Mouse (Mus musculus) large intestine, adult 2 months (tissue): ENCODE results near the gene Fgfr2. TPM values are rescaled to one million over a fixed set of nuclear protein-coding genes. Genes with fewer than 3 reads are reported as not detected.

Source experiments
- DNase-seq: peaks from one replicate; pipeline ENCODE4 v3.0.0-alpha.2; 2012; ENCODE audit warnings: low read depth, low spot score
- WGBS: fragments of 180-500 bp; shearing (Covaris S2); methylation state at CpG from one replicate; pipeline ENCODE4 v1.1.7; 2018; 5-methylcytosine and 5-hydroxymethylcytosine counted together
- polyA plus RNA-seq: library from polyadenylated mRNA; depleted of rRNA; stranded (reverse); fragments of >200 nt; gene quantifications from 2 replicates; pipeline ENCODE4 v1.2.3, GENCODE M21; 2012

Fgfr2 gene
- polyA plus RNA-seq, 1 experiment = 35.0 TPM

DNA sequence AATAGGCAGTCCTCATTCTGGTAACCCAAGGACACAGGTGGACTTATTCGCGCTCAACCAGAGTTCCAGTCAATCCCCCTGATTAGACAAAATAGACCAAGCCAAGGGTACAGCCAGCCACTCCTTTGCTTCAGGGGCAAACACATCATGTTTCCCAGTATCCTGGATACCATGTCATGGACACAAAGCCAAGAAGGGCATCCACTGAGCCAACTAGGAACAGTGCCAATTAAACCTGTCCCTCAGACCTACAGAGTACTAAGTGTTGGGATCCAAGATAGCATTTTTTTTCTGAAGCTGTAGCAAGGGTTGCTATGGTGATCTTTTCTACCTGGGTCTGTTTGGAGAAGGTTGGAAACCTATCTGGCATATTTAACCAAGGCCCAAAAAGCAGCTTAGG lies 929.5 kb downstream of the Fgfr2 start:
- no peak for DNase-seq
- 95% methylated on average over 2 of the region's 2 CpGs for WGBS

DNA sequence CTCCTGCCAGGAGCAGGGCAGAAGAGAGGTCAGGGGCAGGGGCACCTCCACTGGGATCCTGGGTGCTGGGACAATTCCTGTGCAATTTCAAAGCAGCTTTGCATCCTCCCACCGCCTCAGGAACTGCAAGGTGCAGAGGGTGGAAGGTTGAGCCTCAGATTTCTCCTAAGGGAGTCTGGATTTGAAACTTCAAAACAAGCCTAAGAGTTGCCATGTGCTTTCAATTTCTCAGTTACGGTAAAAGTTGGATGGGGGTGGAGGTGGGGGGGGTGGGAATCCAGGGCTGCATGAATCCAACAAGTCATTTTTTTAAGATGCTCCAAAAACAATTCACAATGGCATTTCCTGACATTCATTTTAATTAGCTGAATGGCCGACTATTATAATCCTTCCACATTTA lies 935.7 kb downstream of the Fgfr2 start:
- 66% methylated on average over 3 of the region's 3 CpGs for WGBS
- DNase-seq = no peak

DNA sequence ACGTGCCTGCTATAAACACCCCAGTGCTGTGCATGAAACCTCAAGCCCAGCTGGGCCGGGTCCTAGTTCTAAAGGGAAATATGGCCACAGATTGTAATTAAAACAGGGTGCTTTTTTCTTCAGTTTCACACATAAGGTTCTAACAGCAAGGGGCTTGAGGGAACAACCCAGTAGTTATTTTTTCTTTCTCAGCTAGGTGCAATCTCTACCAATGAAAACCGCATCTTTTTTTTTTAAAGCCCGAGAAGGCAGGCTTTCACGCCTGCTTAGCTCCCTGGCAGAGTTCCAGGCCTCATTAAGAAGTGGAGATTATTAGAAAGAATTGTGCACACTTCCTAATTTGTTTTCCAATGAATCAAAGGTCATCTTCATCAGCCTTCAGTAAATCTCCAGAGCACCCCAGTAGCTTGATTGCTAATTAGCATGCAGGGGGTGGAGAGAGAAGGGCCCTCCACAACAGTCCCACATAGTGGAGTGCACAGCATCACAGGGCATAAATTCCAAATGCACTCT lies 939.2 kb downstream of the Fgfr2 start:
- no peak for DNase-seq

DNA sequence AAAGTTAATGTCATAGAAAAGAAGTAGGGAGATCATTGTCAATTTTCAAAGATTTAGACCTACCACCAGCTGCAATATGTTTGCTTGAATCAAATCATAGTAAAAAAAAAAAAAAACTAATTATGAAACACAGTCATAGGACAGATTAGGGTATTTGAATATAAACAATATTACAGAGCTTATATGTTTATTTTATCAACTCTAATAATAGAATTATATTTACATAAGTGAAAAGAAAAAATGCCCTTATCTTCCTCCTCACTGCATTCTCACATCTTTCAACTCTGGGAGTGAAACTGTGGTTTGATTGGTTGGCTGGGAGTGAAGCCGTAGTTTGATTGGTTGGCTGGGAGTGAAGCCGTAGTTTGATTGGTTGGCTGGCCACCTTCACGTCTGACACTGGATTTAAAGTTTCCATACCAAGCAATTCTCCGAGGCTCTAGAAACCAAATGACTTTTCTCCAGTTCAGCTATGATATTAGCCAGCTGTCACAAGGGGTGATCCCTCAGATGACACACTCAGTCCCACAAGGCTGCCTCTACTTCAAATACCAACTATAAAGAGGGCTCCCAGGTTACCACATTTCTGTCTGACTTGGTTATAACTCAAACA lies 941.5 kb downstream of the Fgfr2 start:
- no peak for DNase-seq
- 84% methylated on average over 4 of the region's 4 CpGs for WGBS

More for the DNA sequence above, 939.2 kb downstream of the Fgfr2 start:
- 58% methylated on average over 5 of the region's 5 CpGs for WGBS

DNA sequence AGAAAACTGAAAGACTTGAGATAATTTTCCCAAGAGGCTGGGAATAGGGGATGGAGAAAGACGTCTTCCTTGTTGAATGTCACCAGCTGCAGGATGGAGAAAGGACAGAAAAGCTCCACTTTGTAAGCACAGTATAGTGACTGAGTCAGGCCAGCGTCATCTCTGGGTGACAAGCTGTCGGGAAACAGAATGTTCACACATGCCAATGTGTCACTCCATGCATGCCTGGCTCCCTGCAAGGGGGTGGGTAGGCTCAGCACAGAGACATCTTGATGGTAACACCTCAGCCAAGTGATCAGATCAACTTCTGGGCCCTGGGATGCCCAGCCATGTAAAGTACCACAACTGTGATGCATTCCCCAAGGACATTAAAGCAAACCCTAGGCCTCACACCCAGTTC lies 942.1 kb downstream of the Fgfr2 start:
- WGBS = 87% methylated on average over 3 of the region's 3 CpGs
- DNase-seq = no peak

DNA sequence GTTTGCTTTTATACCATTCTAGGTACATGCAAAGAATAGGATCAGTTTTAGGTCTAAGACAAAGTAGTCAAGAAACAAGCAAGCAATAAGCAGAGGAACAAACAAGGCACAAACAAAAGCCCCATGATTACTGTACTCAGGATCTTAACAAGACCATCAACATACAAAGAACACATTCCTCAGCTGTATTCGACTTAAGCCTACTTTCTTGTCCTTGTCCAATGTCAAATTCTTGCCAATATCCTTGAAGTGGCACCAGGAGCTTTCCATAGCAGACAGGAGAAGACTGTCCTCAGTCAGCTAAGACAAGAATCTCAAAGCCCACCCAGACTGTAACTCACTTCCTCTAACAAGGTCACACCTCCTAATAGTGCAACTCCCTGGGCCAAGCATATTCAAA lies 944.1 kb downstream of the Fgfr2 start:
- WGBS = 35% methylated on average over 1 of the region's 1 CpGs

DNA sequence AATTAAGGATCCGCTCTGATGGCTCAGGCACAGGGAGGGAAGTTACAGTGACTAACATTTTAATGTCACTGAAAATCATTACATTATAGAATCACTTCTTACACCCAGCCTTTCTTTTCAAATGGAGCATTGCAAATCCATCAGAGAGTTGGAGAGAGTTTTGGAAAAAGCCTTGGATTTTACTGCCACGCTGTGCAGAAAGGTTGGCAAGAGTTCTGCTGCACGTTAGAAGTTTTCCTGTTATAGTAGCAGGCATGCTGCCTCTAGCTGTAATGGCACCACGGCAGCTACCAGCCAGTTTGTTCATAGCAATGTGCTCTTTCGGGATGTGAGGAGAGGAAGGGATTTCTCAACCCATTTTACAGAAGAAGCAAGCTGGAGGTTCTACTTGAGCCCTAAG lies 948.4 kb downstream of the Fgfr2 start:
- WGBS = 80% methylated on average over 5 of the region's 5 CpGs
- no peak for DNase-seq

More for the DNA sequence above, 944.1 kb downstream of the Fgfr2 start:
- DNase-seq = no peak

DNA sequence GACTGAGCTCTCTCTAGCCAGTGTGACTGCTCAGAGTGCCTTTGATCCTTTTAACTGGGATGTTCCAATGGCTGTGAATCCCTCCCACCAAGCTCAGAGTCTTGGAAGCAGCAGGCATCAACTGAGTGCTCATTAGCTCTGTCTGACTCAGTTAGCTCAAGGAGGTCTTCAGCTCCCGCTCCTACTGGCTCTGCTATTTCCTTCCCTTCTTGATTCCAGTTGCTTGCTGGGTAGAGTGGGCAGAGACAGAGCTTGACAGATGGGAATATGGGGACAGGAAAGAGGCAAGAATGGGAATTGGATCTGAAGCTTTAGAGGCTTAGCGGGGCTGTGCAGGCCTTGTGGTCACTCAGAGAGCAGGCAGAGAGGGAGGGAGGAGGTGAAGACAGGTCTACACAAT lies 948.9 kb downstream of the Fgfr2 start:
- WGBS = 82% methylated on average over 2 of the region's 2 CpGs
- no peak for DNase-seq

DNA sequence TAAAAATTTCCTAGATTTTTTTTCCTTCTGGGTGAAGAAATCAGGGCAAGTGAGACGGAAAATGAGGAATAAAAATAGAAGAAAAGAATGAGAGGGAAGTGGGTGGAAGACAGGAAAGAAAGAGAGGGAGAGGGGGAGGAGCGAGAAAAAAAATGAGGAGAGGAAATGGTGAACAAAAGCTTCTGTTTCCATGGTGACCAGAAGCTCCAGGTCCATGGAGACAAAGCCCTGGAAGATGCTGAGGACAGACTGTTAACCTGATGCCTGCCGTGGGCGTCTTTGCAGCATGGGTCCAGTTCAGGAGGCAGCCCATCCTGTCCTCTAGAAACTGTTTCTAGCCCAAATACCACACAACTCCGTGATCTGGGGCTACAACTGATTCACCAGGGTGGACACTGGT lies 950.9 kb downstream of the Fgfr2 start:
- no peak for DNase-seq
- 83% methylated on average over 5 of the region's 5 CpGs for WGBS

DNA sequence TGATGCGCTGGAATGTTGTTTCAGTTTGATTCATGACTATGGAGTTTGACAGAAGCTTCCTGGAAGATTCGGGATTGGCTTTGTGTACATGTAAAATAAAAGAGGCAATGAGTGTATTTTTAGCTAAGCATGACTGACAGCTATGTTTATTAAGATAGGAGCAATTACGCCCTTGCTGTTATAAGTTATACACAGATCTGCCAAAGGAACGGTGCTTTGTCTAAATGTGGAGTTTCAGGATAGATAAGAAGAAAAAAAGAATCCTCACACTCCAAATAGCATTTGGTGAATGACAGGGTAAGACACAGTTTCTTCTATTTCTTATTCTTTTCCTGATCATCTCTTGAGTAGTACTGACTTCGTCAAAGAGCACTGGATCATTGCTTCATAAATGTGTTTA lies 951.4 kb downstream of the Fgfr2 start:
- 52% methylated on average over 5 of the region's 5 CpGs for WGBS
- no peak for DNase-seq

DNA sequence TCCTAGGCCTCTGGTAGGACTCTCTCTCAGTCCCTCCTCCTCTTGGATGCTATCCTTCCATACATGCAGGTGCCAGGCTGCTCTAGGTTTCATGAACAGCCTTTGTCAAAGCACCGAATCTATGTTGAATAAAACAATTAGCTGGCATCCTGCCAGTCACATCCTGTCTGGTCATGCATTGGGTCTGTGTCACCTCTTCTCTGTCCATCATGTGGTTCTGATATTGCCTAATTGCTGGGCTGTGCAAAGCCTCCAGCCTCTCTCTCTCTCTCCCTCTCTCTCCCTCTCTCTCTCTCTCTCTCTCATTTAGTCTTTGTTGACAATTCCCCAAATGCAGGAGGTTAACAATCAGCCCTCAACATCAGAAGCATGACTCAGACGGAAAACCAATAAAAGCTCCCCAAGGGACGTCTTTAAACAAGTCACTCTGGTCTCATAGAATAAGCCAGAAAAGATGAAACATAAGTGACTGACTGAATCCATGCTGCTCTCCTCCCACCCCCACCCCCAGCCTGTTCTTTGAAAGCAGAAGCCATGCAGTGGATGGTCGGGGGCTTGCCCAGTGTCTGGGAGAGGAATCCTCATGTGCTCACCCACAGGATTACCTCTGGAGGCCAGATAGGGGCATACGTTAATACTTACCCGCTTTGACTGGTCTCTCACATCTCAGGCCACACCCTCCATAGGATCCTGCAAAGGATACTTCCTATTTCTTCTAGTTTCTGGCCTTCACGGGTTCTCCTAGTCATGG lies 953.6 kb downstream of the Fgfr2 start:
- DNase-seq = no peak
- 18% methylated on average over 7 of the region's 7 CpGs for WGBS

DNA sequence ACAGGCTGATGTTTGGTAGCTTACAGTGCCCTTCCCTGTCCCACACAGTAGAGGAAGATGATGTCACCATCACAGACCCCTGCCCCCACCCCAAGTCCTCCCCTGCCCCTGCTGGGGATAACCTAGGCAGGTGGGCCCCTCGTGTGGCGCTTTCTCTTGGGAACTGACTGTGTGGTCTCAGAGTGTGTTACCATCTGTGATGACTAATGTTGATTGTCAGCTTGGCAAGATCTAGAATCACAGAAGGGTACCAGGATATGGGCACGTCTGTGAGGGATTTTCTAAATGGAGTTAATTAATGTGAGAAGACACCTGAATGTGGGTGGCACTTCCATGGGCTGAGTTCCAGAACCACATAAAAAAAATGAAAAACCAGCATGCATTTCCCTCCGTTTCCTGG lies 955.9 kb downstream of the Fgfr2 start:
- no peak for DNase-seq
- 79% methylated on average over 4 of the region's 4 CpGs for WGBS

DNA sequence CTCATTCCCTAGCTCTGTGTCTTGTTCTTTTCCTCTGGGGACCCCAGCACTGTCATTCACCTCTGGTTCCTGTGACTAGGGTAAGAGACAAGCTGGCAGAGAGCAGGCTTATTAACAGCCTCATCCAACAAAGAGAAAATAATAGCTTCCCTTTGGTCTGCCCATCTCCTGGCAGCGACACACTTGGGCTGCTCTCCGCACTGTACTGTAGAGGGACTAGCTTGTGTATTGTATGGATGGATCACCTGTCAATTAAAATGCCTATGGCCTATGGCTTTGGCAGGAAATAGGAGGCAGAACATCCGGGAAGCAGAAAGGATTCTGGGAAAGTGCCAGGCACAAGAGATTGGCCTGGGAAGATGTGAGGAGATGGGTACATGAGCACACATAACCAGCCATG lies 960.9 kb downstream of the Fgfr2 start:
- WGBS = 84% methylated on average over 3 of the region's 3 CpGs
- DNase-seq = no peak

DNA sequence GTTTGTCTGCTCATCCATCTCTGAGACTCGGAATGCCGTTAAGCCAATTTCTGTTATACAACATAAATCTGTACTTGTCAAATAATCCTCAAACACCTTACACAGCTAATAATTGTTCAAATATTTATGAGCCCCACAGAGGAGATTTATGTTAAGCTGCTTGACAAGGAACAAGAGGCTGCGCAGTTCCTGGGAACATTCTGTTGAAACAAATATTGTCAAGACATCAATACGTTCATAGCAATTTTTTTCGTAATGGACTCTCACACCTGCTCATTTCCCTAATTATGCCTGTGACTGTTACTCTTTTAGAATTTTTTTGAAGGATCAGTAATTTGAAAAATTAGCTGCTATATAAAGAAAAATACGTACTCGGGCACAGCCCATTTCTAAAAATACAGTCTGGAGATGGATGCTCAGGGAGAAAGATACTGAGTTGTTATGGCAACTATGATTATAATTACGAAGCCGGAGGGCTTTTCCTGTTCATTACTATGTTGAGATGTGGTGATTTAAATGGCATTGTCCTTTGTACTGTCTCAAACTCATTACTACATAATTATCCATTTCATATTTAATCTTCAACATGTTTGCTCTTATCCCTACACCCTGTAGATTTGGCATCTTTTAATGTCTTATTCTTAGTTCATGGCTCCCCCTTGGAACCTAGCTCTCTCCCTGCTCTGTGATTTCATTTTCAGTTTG lies 964.7 kb downstream of the Fgfr2 start:
- no peak for DNase-seq
- WGBS = 71% methylated on average over 9 of the region's 9 CpGs

DNA sequence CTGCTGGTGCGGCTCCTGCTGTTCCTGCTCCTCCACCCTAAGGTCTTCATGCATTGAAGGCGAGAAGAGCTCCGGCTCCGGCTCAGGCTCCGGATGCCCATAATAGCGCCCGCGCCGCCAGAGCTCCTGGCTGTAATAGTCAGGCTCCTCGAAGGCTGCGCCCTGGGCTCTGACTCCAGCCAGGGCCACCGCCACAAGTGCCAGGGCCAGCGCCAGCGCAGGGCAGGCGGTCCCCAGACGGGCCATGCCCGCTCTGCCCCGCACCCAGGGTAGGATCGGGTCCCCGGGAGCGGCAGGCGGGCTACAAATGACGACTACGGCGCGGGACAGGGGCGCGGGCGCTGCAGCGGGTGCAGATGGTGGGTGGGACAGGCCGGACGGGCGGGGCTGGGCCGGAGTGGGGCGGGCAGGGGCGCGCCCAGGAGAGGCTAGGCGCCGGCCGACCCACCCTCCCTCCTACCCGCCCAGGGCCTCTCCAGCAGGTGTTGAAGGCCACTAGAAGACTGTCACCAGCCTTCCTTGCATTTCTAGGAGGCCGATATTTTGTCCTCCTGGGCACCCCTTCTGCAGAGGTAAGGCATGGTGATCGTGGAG lies 968.7 kb downstream of the Fgfr2 start, which contains the start of gene Cpxm2:
Cpxm2 (minus strand) TSS at position 372 of the 594 bp plus-strand sequence.
- DNase-seq = no peak
- 3% methylated on average over 43 of the region's 43 CpGs for WGBS

DNA sequence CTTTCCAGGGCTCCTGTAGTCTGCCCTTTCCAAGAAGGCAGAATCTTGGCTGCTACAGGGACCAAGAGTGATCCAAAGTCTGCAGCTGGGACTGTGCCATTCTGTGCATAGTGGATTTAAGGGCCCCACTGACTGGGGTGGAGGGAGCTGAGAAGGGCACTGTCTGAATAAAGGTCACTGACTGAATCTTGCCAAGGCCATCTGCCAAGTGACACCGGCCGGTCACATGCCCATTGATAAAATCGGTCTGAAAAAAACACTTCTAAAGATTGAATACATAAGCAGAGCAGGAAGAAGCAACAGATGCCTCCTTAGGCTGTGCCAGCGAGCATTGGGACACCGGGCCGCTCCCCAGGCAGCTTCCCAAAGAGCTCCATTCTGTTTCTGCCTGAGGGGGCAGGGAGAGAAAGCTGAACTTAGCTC lies 969.4 kb downstream of the Fgfr2 start:
- WGBS = 30% methylated on average over 6 of the region's 6 CpGs
- DNase-seq = no peak

DNA sequence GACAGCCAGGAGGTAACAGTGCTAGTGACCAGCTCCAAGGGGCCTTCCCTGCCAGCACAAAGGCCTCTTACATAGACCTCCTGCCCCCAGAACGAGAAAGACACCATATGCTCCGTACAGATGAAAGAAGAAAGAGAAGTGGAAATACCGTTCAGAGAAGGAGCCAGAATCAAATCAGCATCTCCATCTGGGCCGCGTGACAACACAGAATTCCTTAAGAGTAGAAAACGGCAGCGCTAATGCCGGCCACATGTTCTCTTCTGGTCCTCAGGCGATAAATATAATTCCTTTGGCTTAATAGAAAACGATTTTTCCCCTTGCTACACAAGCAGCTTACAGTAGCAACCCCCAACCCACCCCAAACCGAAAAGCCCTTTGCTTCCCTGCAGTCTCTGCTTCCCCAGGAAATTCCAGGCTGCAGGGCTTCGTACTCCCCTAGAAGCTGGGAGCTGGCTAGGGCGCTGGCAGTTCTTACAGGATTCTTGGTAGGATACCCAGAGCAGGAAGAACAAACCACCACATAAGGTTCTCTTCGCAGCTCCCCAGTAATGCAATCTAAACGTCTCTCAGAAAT lies 977.8 kb downstream of the Fgfr2 start:
- WGBS = 78% methylated on average over 15 of the region's 15 CpGs

DNA sequence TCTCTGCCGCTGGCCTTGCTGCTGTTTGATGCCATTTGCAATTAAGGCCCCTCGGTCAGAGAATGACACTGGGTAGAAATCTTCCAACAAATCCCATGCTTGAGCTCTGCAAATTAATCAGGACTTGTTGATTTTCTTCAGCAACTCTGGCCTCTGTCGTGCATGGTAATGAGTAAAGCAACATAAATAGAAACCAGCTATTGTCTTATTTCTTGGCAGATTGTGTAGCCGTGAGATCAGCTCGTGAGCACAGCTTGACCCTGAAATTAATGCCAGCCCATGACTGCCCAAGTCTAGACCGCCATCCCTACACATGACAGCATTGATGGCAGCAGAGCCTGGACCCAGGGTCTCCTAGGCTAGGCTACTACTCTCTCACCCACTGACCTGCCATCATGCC lies 994.5 kb downstream of the Fgfr2 start:
- WGBS = 83% methylated on average over 6 of the region's 6 CpGs
- DNase-seq = no peak

More for the DNA sequence above, 977.8 kb downstream of the Fgfr2 start:
- no peak for DNase-seq

DNA sequence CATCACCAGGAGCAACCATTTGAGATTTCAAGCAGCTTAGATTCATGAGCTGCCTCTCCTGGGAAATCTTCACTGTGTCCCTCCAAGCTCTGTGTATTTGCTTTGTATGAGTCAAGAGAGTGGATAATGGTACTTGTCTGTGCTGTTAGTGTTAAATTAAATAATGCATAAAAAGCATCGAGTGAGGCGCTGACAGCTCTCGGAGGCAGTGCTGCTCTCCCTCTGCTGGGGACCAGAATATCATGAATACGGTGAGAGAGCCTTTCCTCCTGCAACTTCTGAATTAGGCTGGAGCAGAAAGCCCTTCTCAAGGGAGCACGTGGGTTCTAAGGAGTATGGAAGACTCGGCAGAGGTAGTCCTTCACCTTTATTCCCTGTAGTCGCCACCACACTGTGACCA lies 998.2 kb downstream of the Fgfr2 start:
- no peak for DNase-seq
- WGBS = 68% methylated on average over 7 of the region's 7 CpGs

DNA sequence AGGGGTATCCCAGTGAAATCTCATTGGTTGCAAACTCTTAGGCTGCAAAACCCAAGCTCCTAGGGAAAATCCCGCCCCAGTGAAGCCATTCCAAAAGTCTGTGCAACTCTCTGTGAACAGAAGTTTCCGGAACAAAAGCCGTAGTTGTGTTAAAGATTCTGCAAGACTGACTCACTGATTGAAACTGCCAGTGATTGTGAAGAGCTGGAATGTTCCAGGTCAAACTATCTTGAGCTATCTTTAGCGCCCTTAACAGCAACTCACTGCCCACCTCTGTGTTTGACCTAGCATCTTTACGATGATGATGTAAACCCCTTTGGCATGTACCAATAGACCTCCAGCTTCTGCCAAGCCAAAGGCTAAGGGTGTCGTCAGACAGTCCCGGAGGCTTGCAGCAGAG lies 999.9 kb downstream of the Fgfr2 start:
- no peak for DNase-seq
- 25% methylated on average over 7 of the region's 7 CpGs for WGBS
